Mouse (Mus musculus) gonadal fat pad, adult 2 months (tissue): ENCODE results near the gene Wap. TPM values are rescaled to one million over a fixed set of nuclear protein-coding genes. Genes with fewer than 3 reads are reported as not detected.

Source experiments
- DNase-seq: peaks from one replicate; pipeline ENCODE4 v3.0.0-alpha.2; 2012; ENCODE audit warnings: low read depth
- polyA plus RNA-seq: library from polyadenylated mRNA; depleted of rRNA; stranded (reverse); fragments of >200 nt; gene quantifications from 2 replicates; pipeline ENCODE4 v1.2.3, GENCODE M21; 2012

Gene Wap
- polyA plus RNA-seq, 1 experiment: 0.78 TPM

GRCm38 (mm10) chr11:6627731-6628130 is 10.7 kb downstream of the Wap start:
- no peak for DNase-seq

- no peak for DNase-seq
These were observed 12.1 kb downstream of the Wap start for GRCm38 (mm10) chr11:6626388-6626772.

GRCm38 (mm10) chr11:6625478-6626387 is 12.7 kb downstream of the Wap start, which contains the start of gene Tbrg4:
Tbrg4 (minus strand) TSS chr11:6626067.
- peak; percentile 42 for DNase-seq

GRCm38 (mm10) chr11:6624619-6625382 is 13.6 kb downstream of the Wap start:
- peak; percentile 28 for DNase-seq

- no peak for DNase-seq
These were observed 14.7 kb downstream of the Wap start for GRCm38 (mm10) chr11:6623704-6624103.

- DNase-seq: no peak
These were observed 22.9 kb downstream of the Wap start for GRCm38 (mm10) chr11:6615250-6616205.

GRCm38 (mm10) chr11:6605491-6606399 is 32.7 kb downstream of the Wap start, which contains the start of gene Nacad:
Nacad (minus strand) TSS chr11:6606053.
- no peak for DNase-seq

GRCm38 (mm10) chr11:6605021-6605481 is 33.4 kb downstream of the Wap start:
- DNase-seq: no peak

- DNase-seq: no peak
These were observed 33.9 kb downstream of the Wap start for GRCm38 (mm10) chr11:6604604-6604936.

- DNase-seq: no peak
These were observed 34.4 kb downstream of the Wap start for GRCm38 (mm10) chr11:6603887-6604603.

- DNase-seq: no peak
These were observed 35.2 kb downstream of the Wap start for GRCm38 (mm10) chr11:6603224-6603623.

GRCm38 (mm10) chr11:6602662-6603061 is 35.8 kb downstream of the Wap start:
- no peak for DNase-seq

- no peak for DNase-seq
These were observed 36.6 kb downstream of the Wap start for GRCm38 (mm10) chr11:6601649-6602480.

GRCm38 (mm10) chr11:6600284-6600944 is 38.0 kb downstream of the Wap start:
- no peak for DNase-seq

GRCm38 (mm10) chr11:6599831-6600230 is 38.6 kb downstream of the Wap start:
- no peak for DNase-seq

- DNase-seq: no peak
These were observed 39.3 kb downstream of the Wap start for GRCm38 (mm10) chr11:6599011-6599681.

- peak; percentile 13 for DNase-seq
These were observed 40.1 kb downstream of the Wap start for GRCm38 (mm10) chr11:6598191-6598889.
